Mouse (Mus musculus) hindbrain, postnatal 0 days (tissue): ENCODE results near the gene Ltbp1. TPM values are rescaled to one million over a fixed set of nuclear protein-coding genes. Genes with fewer than 3 reads are reported as not detected.

Experiments
- ATAC-seq: fragments of 200-750 bp; cut with Nextera tagmentation; 2 replicates; pipeline ENCODE4 v1.8.0; 2017; ENCODE audit warnings: mild to moderate bottlenecking, moderate TSS enrichment, moderate library complexity
- DNase-seq: peaks from one replicate; pipeline ENCODE4 v3.0.0-alpha.2; 2015; ENCODE audit warnings: low spot score
- H3K27ac ChIP-seq: fragments of 300-500 bp; sonication (generic); 2 replicates; pipeline ENCODE4 v1.5.1; 2014; ENCODE audit warnings: mild to moderate bottlenecking
- H3K27me3 ChIP-seq: fragments of 300-500 bp; sonication (generic); 2 replicates; pipeline ENCODE4 v1.6.1; 2014; ENCODE audit warnings: low read length, mixed read lengths; ENCODE audit not compliant: insufficient read depth
- H3K36me3 ChIP-seq: fragments of 300-500 bp; sonication (generic); 2 replicates; pipeline ENCODE4 v1.6.1; 2014; ENCODE audit warnings: low read length, mixed read lengths; ENCODE audit not compliant: insufficient read depth
- H3K4me1 ChIP-seq: fragments of 300-500 bp; sonication (generic); 2 replicates; pipeline ENCODE4 v1.6.1; 2014; ENCODE audit warnings: antibody characterized with exemption, low read length, mixed read lengths; ENCODE audit not compliant: insufficient read depth
- H3K4me2 ChIP-seq: fragments of 300-500 bp; sonication (generic); 2 replicates; pipeline ENCODE4 v1.6.1; 2014; ENCODE audit warnings: low read depth, mild to moderate bottlenecking, low read length, moderate library complexity, mixed read lengths
- H3K4me3 ChIP-seq: fragments of 300-500 bp; sonication (generic); 2 replicates; pipeline ENCODE4 v1.5.1; 2014; ENCODE audit warnings: low read length
- H3K9ac ChIP-seq: fragments of 300-500 bp; sonication (generic); replicated peaks from 2 replicates; pipeline ENCODE4 v1.6.1; 2014; ENCODE audit warnings: mild to moderate bottlenecking, low read length, moderate library complexity, mixed read lengths
- H3K9me3 ChIP-seq: fragments of 300-500 bp; sonication (generic); 2 replicates; pipeline ENCODE4 v1.6.1; 2016; ENCODE audit warnings: low read length, mixed read lengths
- CTCF ChIP-seq: IDR thresholded peaks from 2 replicates; pipeline ENCODE4 v1.5.1; 2016; ENCODE audit warnings: antibody characterized with exemption, control low read depth, low read depth
- WGBS: fragments of 180-500 bp; shearing (Covaris S2); extraction: QIAGEN DNeasy Blood & Tissue Kit; methylation state at CpG from one replicate; pipeline ENCODE4 v1.1.7; 2014; 5-methylcytosine and 5-hydroxymethylcytosine counted together
- polyA plus RNA-seq: library from polyadenylated mRNA; unstranded; fragments of >200 nt; fragmentation: Nextera tagmentation; extraction: Ambion mirVana; gene quantifications from 2 replicates; pipeline ENCODE4 v1.2.1, GENCODE M21; 2015
- total RNA-seq: library from RNA; depleted of rRNA; stranded (reverse); fragments of >200 nt; gene quantifications from 2 replicates; pipeline ENCODE4 v1.2.3, GENCODE M21; 2014

Ltbp1 gene
- total and polyA plus RNA-seq, 2 experiments from 2014 or later: 1.7 to 5.0 TPM

- 63% methylated on average over 12 of the region's 12 CpGs for WGBS
- H3K4me2 ChIP-seq: no peak overlapping the region
- H3K4me1 ChIP-seq: no peaks in the 10 kb centered on the region; the same call in 1 of the 2 replicates
- TF ChIP-seq CTCF: no peak
- H3K9ac ChIP-seq: no peak overlapping the region
- DNase-seq (no peak), ATAC-seq (0 out of 2 replicates have a peak, but pooled peaks have one; percentile 29)
- H3K36me3 ChIP-seq: no peaks in the 10 kb centered on the region
- no peak overlapping the region for H3K27ac ChIP-seq
- no peak overlapping the region for H3K4me3 ChIP-seq
- H3K27me3 ChIP-seq: no peaks in the 10 kb centered on the region
- H3K9me3 ChIP-seq: no peaks in the 10 kb centered on the region
These were observed 22.2 kb downstream of the Ltbp1 start for GRCm38 (mm10) chr17:75027358-75028131.

- Histone ChIP-seq H3K9me3 (no peaks in the 10 kb centered on the region), H3K27me3 (no peaks in the 10 kb centered on the region), H3K4me2 (no peak overlapping the region), H3K27ac (no peak overlapping the region), H3K4me1 (no peaks in the 10 kb centered on the region), H3K9ac (no peak overlapping the region), H3K36me3 (no peaks in the 10 kb centered on the region), H3K4me3 (no peak overlapping the region)
- WGBS: 86% methylated on average over 14 of the region's 14 CpGs
- no peak for TF ChIP-seq CTCF
- no peak for DNase-seq
- no peak for ATAC-seq
These were observed 28.0 kb downstream of the Ltbp1 start for GRCm38 (mm10) chr17:75033356-75033755.

GRCm38 (mm10) chr17:75033872-75034615, 28.7 kb downstream of the Ltbp1 start:
- ATAC-seq: no peak
- no peaks in the 10 kb centered on the region for H3K4me1 ChIP-seq
- no peaks in the 10 kb centered on the region for H3K9me3 ChIP-seq
- DNase-seq: no peak
- 89% methylated on average over 21 of the region's 21 CpGs for WGBS
- no peak overlapping the region for H3K4me2 ChIP-seq
- H3K36me3 ChIP-seq: no peaks in the 10 kb centered on the region
- H3K27ac ChIP-seq: no peak overlapping the region
- TF ChIP-seq CTCF: no peak
- no peak overlapping the region for H3K4me3 ChIP-seq
- no peak overlapping the region for H3K9ac ChIP-seq
- H3K27me3 ChIP-seq: no peaks in the 10 kb centered on the region

GRCm38 (mm10) chr17:75036881-75037280, 31.5 kb downstream of the Ltbp1 start:
- H3K4me2 ChIP-seq: no peak overlapping the region
- no peaks in the 10 kb centered on the region for H3K4me1 ChIP-seq
- WGBS: 84% methylated on average over 6 of the region's 6 CpGs
- H3K4me3 ChIP-seq: no peak overlapping the region
- H3K36me3 ChIP-seq: no peaks in the 10 kb centered on the region
- H3K27me3 ChIP-seq: no peaks in the 10 kb centered on the region
- no peak for TF ChIP-seq CTCF
- H3K9me3 ChIP-seq: no peaks in the 10 kb centered on the region
- H3K9ac ChIP-seq: no peak overlapping the region
- DNase-seq (no peak), ATAC-seq (no peak)
- no peak overlapping the region for H3K27ac ChIP-seq

- no peak for ATAC-seq
- H3K4me2 ChIP-seq: no peak overlapping the region
- 56% methylated on average over 4 of the region's 4 CpGs for WGBS
These were observed 33.6 kb downstream of the Ltbp1 start for GRCm38 (mm10) chr17:75039017-75039416.

GRCm38 (mm10) chr17:75049366-75049969, 44.1 kb downstream of the Ltbp1 start:
- Histone ChIP-seq H3K4me2 (no peak overlapping the region), H3K4me3 (no peak overlapping the region), H3K27me3 (no peaks in the 10 kb centered on the region), H3K9me3 (no peaks in the 10 kb centered on the region), H3K4me1 (no peaks in the 10 kb centered on the region), H3K27ac (no peak overlapping the region), H3K9ac (no peak overlapping the region), H3K36me3 (no peaks in the 10 kb centered on the region)
- 75% methylated on average over 8 of the region's 8 CpGs for WGBS
- ATAC-seq: no peak
- DNase-seq: no peak
- TF ChIP-seq CTCF: no peak

More at GRCm38 (mm10) chr17:75039017-75039416, 33.6 kb downstream of the Ltbp1 start:
- no peak for TF ChIP-seq CTCF
- Histone ChIP-seq H3K4me1 (no peaks in the 10 kb centered on the region), H3K9ac (no peak overlapping the region), H3K9me3 (no peaks in the 10 kb centered on the region), H3K27me3 (no peaks in the 10 kb centered on the region), H3K4me3 (no peak overlapping the region), H3K27ac (no peak overlapping the region), H3K36me3 (no peaks in the 10 kb centered on the region)
- DNase-seq: no peak
